In the genomic region with DNA sequence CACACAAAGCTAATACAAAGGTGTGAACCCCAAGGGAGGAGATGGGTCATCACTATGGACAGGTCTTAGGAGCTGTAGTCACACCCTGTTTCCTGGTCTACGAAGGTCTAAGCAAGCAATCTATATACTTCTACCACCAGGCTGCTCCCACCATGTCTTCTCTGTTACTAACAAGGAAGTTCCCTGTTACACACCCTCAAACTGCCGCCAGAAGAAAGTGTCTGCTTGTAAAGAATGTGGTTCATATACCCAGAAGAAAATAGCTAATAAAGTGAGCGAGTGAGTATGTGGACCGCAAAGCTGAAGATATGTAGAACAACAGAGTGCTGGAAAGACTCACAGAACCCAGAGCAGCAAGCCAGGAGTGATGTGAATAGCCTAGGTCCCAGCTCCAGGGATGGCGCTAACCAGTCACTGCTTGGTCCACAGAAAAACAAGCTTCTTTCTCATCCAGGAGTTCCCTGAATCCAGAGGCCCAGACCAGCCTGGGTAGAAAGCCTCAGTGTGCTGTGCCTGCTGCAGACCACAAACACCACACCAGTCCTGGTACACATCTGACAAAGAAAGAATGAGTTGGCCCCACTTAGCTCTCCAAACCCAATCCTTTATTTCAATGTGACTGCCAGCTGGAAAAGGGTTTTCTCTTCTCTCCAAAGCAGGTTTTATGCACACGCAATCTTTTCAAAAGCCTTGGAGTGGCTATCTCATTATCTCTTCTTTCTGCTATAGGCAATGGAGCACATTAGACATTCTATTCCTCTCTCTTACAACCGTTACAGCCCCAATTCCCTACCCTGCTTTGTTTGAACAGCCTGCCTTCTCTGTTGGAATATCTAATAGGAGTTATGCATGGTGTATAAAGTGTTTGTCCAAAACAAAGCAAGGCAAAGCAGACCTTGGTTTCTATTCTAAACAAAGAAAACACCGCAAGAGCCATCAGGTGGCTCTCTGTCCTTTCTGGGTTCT, we compare ENCODE assay signal across 25 mouse cellular contexts.
DNase-seq lines count a peak whose midpoint lies in the region; ATAC-seq and TF ChIP-seq lines count a peak whose summit lies in the region.
"Had no signal": no experiment of that assay in that cellular context is flagged by ENCODE, and none has a peak within 500 bp of the region (broad histone marks: within the 10 kb centered on the region; RNA-seq: fewer than 3 reads in every experiment).

No protein-coding gene starts in this region.

- H3K4me2 ChIP-seq in hindbrain, embryonic 12.5 days (replicated peaks), result no peak overlapping the region
- no peak overlapping the region for H3K4me2 ChIP-seq in neural tube, embryonic 13.5 days
- H3K4me2 ChIP-seq in midbrain, embryonic 13.5 days (replicated peaks), result no peak overlapping the region
- H3K4me2 ChIP-seq: embryonic facial prominence, embryonic 15.5 days; heart, embryonic 13.5 days; kidney, embryonic 15.5 days; liver, embryonic 15.5 days had no signal

- no peak for TF ChIP-seq POLR2A in olfactory bulb, adult 2 months (IDR thresholded peaks at IDR 0.05; ENCODE audit: insufficient read depth, low read depth, low read length)

- H3K9ac ChIP-seq in hindbrain, embryonic 12.5 days, result no peak overlapping the region
- no peak overlapping the region for H3K9ac ChIP-seq in neural tube, embryonic 13.5 days
- no peak overlapping the region for H3K9ac ChIP-seq in midbrain, embryonic 13.5 days (replicated peaks)
- H3K9ac ChIP-seq: embryonic facial prominence, embryonic 15.5 days; heart, embryonic 13.5 days; kidney, embryonic 15.5 days; liver, embryonic 15.5 days had no signal

- H3K4me3 ChIP-seq in hindbrain, embryonic 12.5 days, result no peak overlapping the region
- no peak overlapping the region for H3K4me3 ChIP-seq in hindbrain, embryonic 10.5 days
- no peak overlapping the region for H3K4me3 ChIP-seq in neural tube, embryonic 13.5 days
- no peak overlapping the region for H3K4me3 ChIP-seq in midbrain, embryonic 13.5 days (replicated peaks)
- H3K4me3 ChIP-seq in olfactory bulb, adult 2 months (ENCODE audit: insufficient read depth, low read depth, low read length), result no peak overlapping the region
- H3K4me3 ChIP-seq: embryonic facial prominence, embryonic 15.5 days; heart, embryonic 13.5 days; kidney, embryonic 15.5 days; limb, embryonic 10.5 days; liver, embryonic 15.5 days had no signal

- H3K4me1 ChIP-seq in hindbrain, embryonic 12.5 days, result no peaks in the 10 kb centered on the region
- 0 out of 2 replicates have a peak, but pooled peaks cover 4% of the 10 kb centered on the region for H3K4me1 ChIP-seq in hindbrain, embryonic 10.5 days (replicated peaks)
- peaks cover 22% of the 10 kb centered on the region for H3K4me1 ChIP-seq in neural tube, embryonic 13.5 days (replicated peaks)
- peaks cover 15% of the 10 kb centered on the region for H3K4me1 ChIP-seq in midbrain, embryonic 13.5 days (replicated peaks)
- H3K4me1 ChIP-seq in olfactory bulb, adult 2 months (ENCODE audit: control insufficient read depth, insufficient read depth, low read length), result peaks cover 7% of the 10 kb centered on the region
- H3K4me1 ChIP-seq: embryonic facial prominence, embryonic 15.5 days; limb, embryonic 10.5 days; liver, embryonic 15.5 days had no signal

- 0 out of 2 replicates have a peak overlapping the region, but pooled peaks have one; percentile 23 for H3K27ac ChIP-seq in hindbrain, embryonic 12.5 days
- no peak overlapping the region for H3K27ac ChIP-seq in hindbrain, embryonic 10.5 days
- H3K27ac ChIP-seq in neural tube, embryonic 13.5 days (replicated peaks), result peak overlapping the region; percentile 39
- peak overlapping the region; percentile 74 for H3K27ac ChIP-seq in midbrain, embryonic 13.5 days
- 0 out of 2 replicates have a peak overlapping the region, but pooled peaks have one; percentile 5 for H3K27ac ChIP-seq in olfactory bulb, adult 2 months (ENCODE audit: insufficient read depth, low read depth, low read length)
- H3K27ac ChIP-seq: embryonic facial prominence, embryonic 15.5 days; heart, embryonic 13.5 days; kidney, embryonic 15.5 days; limb, embryonic 10.5 days; liver, embryonic 15.5 days; macrophage had no signal

- 76% methylated on average over 8 of the region's 8 CpGs for WGBS in hindbrain, embryonic 12.5 days
- WGBS in hindbrain, embryonic 10.5 days, result 89% methylated on average over 8 of the region's 8 CpGs
- WGBS in neural tube, embryonic 13.5 days, result 70% methylated on average over 8 of the region's 8 CpGs
- 69% methylated on average over 8 of the region's 8 CpGs for WGBS in midbrain, embryonic 13.5 days
- WGBS in olfactory bulb, adult 2 months, result 73% methylated on average over 8 of the region's 8 CpGs

- no peak for ATAC-seq in hindbrain, embryonic 12.5 days (ENCODE audit: low FRiP score)
- no peak for ATAC-seq in neural tube, embryonic 13.5 days (ENCODE audit: low read depth)
- 0 out of 2 replicates have a peak, but pooled peaks have one; percentile 35 for ATAC-seq in midbrain, embryonic 13.5 days
- ATAC-seq: Patski had no signal

- DNase-seq in hindbrain, embryonic 10.5 days (ENCODE audit: low spot score), result no peak
- DNase-seq in neural tube, embryonic 10.5 days (ENCODE audit: extremely low spot score, low spot score), result no peak
- no peak for DNase-seq in lung, adult 18-20 months
- DNase-seq in lung, postnatal 14 days, result no peak
- DNase-seq: cerebellum, adult 2 months; cerebellum, postnatal 36 days; gastrocnemius, postnatal 14 days; heart, adult 18-20 months; heart, postnatal 14 days; kidney, adult 11 months; liver; retina, postnatal 1 day; right cerebral cortex, postnatal 25 days; spleen, adult 18-20 months had no signal

- TF ChIP-seq CTCF in olfactory bulb, adult 2 months (IDR thresholded peaks at IDR 0.05; ENCODE audit: insufficient read depth, low read depth, low read length), result no peak

- H3K36me3 ChIP-seq in hindbrain, embryonic 12.5 days, result no peaks in the 10 kb centered on the region
- no peaks in the 10 kb centered on the region for H3K36me3 ChIP-seq in hindbrain, embryonic 10.5 days
- no peaks in the 10 kb centered on the region for H3K36me3 ChIP-seq in neural tube, embryonic 13.5 days
- H3K36me3 ChIP-seq in midbrain, embryonic 13.5 days, result no peaks in the 10 kb centered on the region
- H3K36me3 ChIP-seq: embryonic facial prominence, embryonic 15.5 days; heart, embryonic 13.5 days; kidney, embryonic 15.5 days; limb, embryonic 10.5 days; liver, embryonic 15.5 days had no signal

- H3K27me3 ChIP-seq in hindbrain, embryonic 12.5 days, result no peaks in the 10 kb centered on the region
- H3K27me3 ChIP-seq in hindbrain, embryonic 10.5 days (ENCODE audit: insufficient read depth, poor library complexity, severe bottlenecking), result no peaks in the 10 kb centered on the region
- no peaks in the 10 kb centered on the region for H3K27me3 ChIP-seq in neural tube, embryonic 13.5 days
- no peaks in the 10 kb centered on the region for H3K27me3 ChIP-seq in midbrain, embryonic 13.5 days
- H3K27me3 ChIP-seq: embryonic facial prominence, embryonic 15.5 days; heart, embryonic 13.5 days; kidney, embryonic 15.5 days; liver, embryonic 15.5 days had no signal

- no peaks in the 10 kb centered on the region for H3K9me3 ChIP-seq in hindbrain, embryonic 12.5 days (replicated peaks)
- no peaks in the 10 kb centered on the region for H3K9me3 ChIP-seq in hindbrain, embryonic 10.5 days
- H3K9me3 ChIP-seq in neural tube, embryonic 13.5 days, result no peaks in the 10 kb centered on the region
- no peaks in the 10 kb centered on the region for H3K9me3 ChIP-seq in midbrain, embryonic 13.5 days
- H3K9me3 ChIP-seq: embryonic facial prominence, embryonic 15.5 days; heart, embryonic 13.5 days; kidney, embryonic 15.5 days; limb, embryonic 10.5 days; liver, embryonic 15.5 days had no signal
